In genomic region chr13:38602966-38603365, GRCm38 (mm10) we compare ENCODE assay signal across 16 mouse cellular contexts. TPM values are rescaled to one million over a fixed set of nuclear protein-coding genes. Genes with fewer than 3 reads are reported as not detected.
A peak's percentile ranks its signal among the peaks of the same experiment; 100 is the strongest.
DNase-seq lines count a peak whose midpoint lies in the region; ATAC-seq lines count a peak whose summit lies in the region.
"Had no signal": no experiment of that assay in that cellular context is flagged by ENCODE, and none has a peak within 500 bp of the region (broad histone marks: within the 10 kb centered on the region; RNA-seq: fewer than 3 reads in every experiment).

No protein-coding gene starts in this region.

- no peak overlapping the region for H3K4me3 ChIP-seq in hindbrain, embryonic 12.5 days
- no peak overlapping the region for H3K4me3 ChIP-seq in hindbrain, embryonic 10.5 days
- H3K4me3 ChIP-seq: embryonic facial prominence, embryonic 13.5 days; forebrain, embryonic 15.5 days; layer of hippocampus, adult 2 months; liver, embryonic 12.5 days; neural tube, embryonic 13.5 days had no signal

- H3K4me1 ChIP-seq in hindbrain, embryonic 12.5 days = no peaks in the 10 kb centered on the region; the same call in 1 of the 2 replicates
- H3K4me1 ChIP-seq in hindbrain, embryonic 10.5 days (replicated peaks) = peaks cover 6% of the 10 kb centered on the region; the same call in 1 of the 2 replicates
- H3K4me1 ChIP-seq: forebrain, embryonic 15.5 days; neural tube, embryonic 13.5 days had no signal

- DNase-seq in hindbrain, embryonic 10.5 days (ENCODE audit: low spot score) = no peak
- DNase-seq in ZHBTc4 (ENCODE audit: low read depth, low spot score) (peak; percentile 13), MN1 (ENCODE audit: low spot score) (no peak)
- peak; percentile 55 for DNase-seq in adrenal gland, postnatal 10 days
- DNase-seq in left cerebral cortex, postnatal 25 days (ENCODE audit: low spot score in 2 of 2) = peak; percentile 51 to 85
- DNase-seq in thymus, postnatal 25 days = no peak
- DNase-seq: cerebellum, postnatal 10 days; lung, postnatal 36 days; midbrain, embryonic 14.5 days had no signal

- H3K36me3 ChIP-seq in hindbrain, embryonic 12.5 days = peaks cover 16% of the 10 kb centered on the region; the same call in 1 of the 2 replicates
- H3K36me3 ChIP-seq in hindbrain, embryonic 10.5 days = peaks cover 23% of the 10 kb centered on the region

- H3K9me3 ChIP-seq in hindbrain, embryonic 12.5 days (replicated peaks) = no peaks in the 10 kb centered on the region
- H3K9me3 ChIP-seq in hindbrain, embryonic 10.5 days = no peaks in the 10 kb centered on the region
- H3K9me3 ChIP-seq: embryonic facial prominence, embryonic 13.5 days; forebrain, embryonic 15.5 days; liver, embryonic 12.5 days; neural tube, embryonic 13.5 days had no signal

- ATAC-seq in hindbrain, embryonic 12.5 days (ENCODE audit: low FRiP score) = no peak
- ATAC-seq: forebrain, embryonic 15.5 days; intestine, embryonic 16.5 days; liver, embryonic 12.5 days had no signal

- H3K27ac ChIP-seq in hindbrain, embryonic 12.5 days = peak overlapping the region; percentile 44; the same call in 1 of the 2 replicates
- H3K27ac ChIP-seq in hindbrain, embryonic 10.5 days = no peak overlapping the region
- H3K27ac ChIP-seq: embryonic facial prominence, embryonic 13.5 days; forebrain, embryonic 15.5 days; layer of hippocampus, adult 2 months; liver, embryonic 12.5 days; neural tube, embryonic 13.5 days had no signal

- intact Hi-C loops in left cerebral cortex, postnatal 25 days (cut with DNase I) = no loop called here

- H3K9ac ChIP-seq in hindbrain, embryonic 12.5 days = no peak overlapping the region
- H3K9ac ChIP-seq: embryonic facial prominence, embryonic 13.5 days; forebrain, embryonic 15.5 days; liver, embryonic 12.5 days; neural tube, embryonic 13.5 days had no signal

- H3K4me2 ChIP-seq in hindbrain, embryonic 12.5 days (replicated peaks) = no peak overlapping the region
- H3K4me2 ChIP-seq: embryonic facial prominence, embryonic 13.5 days; forebrain, embryonic 15.5 days; liver, embryonic 12.5 days; neural tube, embryonic 13.5 days had no signal

- H3K27me3 ChIP-seq in hindbrain, embryonic 12.5 days = no peaks in the 10 kb centered on the region
- no peaks in the 10 kb centered on the region for H3K27me3 ChIP-seq in hindbrain, embryonic 10.5 days (ENCODE audit: insufficient read depth, poor library complexity, severe bottlenecking)
- H3K27me3 ChIP-seq: embryonic facial prominence, embryonic 13.5 days; forebrain, embryonic 15.5 days; liver, embryonic 12.5 days; neural tube, embryonic 13.5 days had no signal

- 91% methylated on average over 13 of the region's 13 CpGs for WGBS in hindbrain, embryonic 12.5 days
- WGBS in hindbrain, embryonic 10.5 days = 92% methylated on average over 13 of the region's 13 CpGs

RNA-seq across cellular contexts. Expression of gene Bloc1s5, which starts 31.9 kb away (rescaled TPM):
- 24.7 TPM in 2 replicates for polyA plus RNA-seq in hindbrain, embryonic 12.5 days (2016; fragmentation: Nextera tagmentation; extraction: Ambion mirVana)
- polyA plus RNA-seq in hindbrain, embryonic 10.5 days (2016; fragmentation: Nextera tagmentation; extraction: Ambion mirVana) = 20.1 and 25.8 TPM in 2 replicates
- 10 to 100 TPM; 20.0 to 25.0 TPM for total RNA-seq in adrenal gland, postnatal 10 days (2021)
- total RNA-seq in left cerebral cortex, postnatal 25 days (2021) = 1 to 10 TPM; 8.2 to 9.4 TPM

RNA-seq across cellular contexts. Expression of gene Eef1e1, which starts 55.9 kb away (rescaled TPM):
- polyA plus RNA-seq in hindbrain, embryonic 12.5 days (2016; fragmentation: Nextera tagmentation; extraction: Ambion mirVana) = 58.4 and 59.8 TPM in 2 replicates
- 69.4 and 71.5 TPM in 2 replicates for polyA plus RNA-seq in hindbrain, embryonic 10.5 days (2016; fragmentation: Nextera tagmentation; extraction: Ambion mirVana)
- 10 to 100 TPM; 24.9 to 33.8 TPM for total RNA-seq in adrenal gland, postnatal 10 days (2021)
- 10 to 100 TPM; 28.7 to 32.4 TPM for total RNA-seq in left cerebral cortex, postnatal 25 days (2021)

Comparison
In these comparisons a context has a peak if more than half of its experiments do, and no peak if none do; other contexts are left out.
1. DNase-seq: peak in ZHBTc4 (single experiment), adrenal gland, postnatal 10 days (single experiment) and left cerebral cortex, postnatal 25 days (2 of 2); none in hindbrain, embryonic 10.5 days (single experiment), thymus, postnatal 25 days (single experiment) and MN1 (single experiment).